Mouse (Mus musculus) heart, adult 2 months (tissue): ENCODE results near the gene Mmrn2. TPM values are rescaled to one million over a fixed set of nuclear protein-coding genes. Genes with fewer than 3 reads are reported as not detected.

Experiments
- DNase-seq, 2 experiments: peaks; one replicate each; pipeline ENCODE4 v3.0.0; 2021
- H3K27ac ChIP-seq: fragments of 200-600 bp; 2 replicates; pipeline ENCODE4 v1.8.1; 2022
- H3K27me3 ChIP-seq: fragments of 200-500 bp; 2 replicates; pipeline ENCODE4 v1.6.1; 2012; ENCODE audit warnings: mild to moderate bottlenecking, low read length, inconsistent platforms, mixed read lengths; ENCODE audit not compliant: control insufficient read depth, insufficient read depth
- H3K36me3 ChIP-seq: fragments of 200-500 bp; 2 replicates; pipeline ENCODE4 v1.6.1; 2012; ENCODE audit warnings: low read length, inconsistent platforms; ENCODE audit not compliant: control insufficient read depth, insufficient read depth
- H3K4me1 ChIP-seq: fragments of 200-500 bp; 2 replicates; pipeline ENCODE4 v1.6.1; 2011; ENCODE audit warnings: low read length; ENCODE audit not compliant: control insufficient read depth, insufficient read depth
- H3K4me3 ChIP-seq: fragments of 200-600 bp; 2 replicates; pipeline ENCODE4 v1.8.1; 2022
- H3K79me2 ChIP-seq: fragments of 200-500 bp; replicated peaks from 2 replicates; pipeline ENCODE4 v1.6.1; 2012; ENCODE audit warnings: mild to moderate bottlenecking, inconsistent platforms, low read length, moderate library complexity, mixed read lengths; ENCODE audit not compliant: control insufficient read depth, insufficient read depth
- H3K9ac ChIP-seq: fragments of 200-500 bp; 2 replicates; pipeline ENCODE4 v1.6.1; 2012; ENCODE audit warnings: low read depth, mild to moderate bottlenecking, control low read depth, inconsistent platforms, low read length, mixed read lengths
- CTCF ChIP-seq: fragments of 200-600 bp; IDR thresholded peaks from 2 replicates; pipeline ENCODE4 v1.8.1; 2022; ENCODE audit warnings: antibody characterized with exemption, mild to moderate bottlenecking, moderate library complexity
- EP300 ChIP-seq: fragments of 200-500 bp; IDR thresholded peaks from 2 replicates; pipeline ENCODE4 v1.6.1; 2011; ENCODE audit warnings: low read depth, low read length, control low read depth; ENCODE audit not compliant: insufficient read depth
- POLR2A ChIP-seq: fragments of 200-500 bp; IDR thresholded peaks from 2 replicates; pipeline ENCODE4 v1.6.1; 2011; ENCODE audit warnings: mild to moderate bottlenecking, low read depth, low read length, control low read depth; ENCODE audit not compliant: insufficient read depth
- WGBS: fragments of 180-500 bp; shearing (Covaris S2); methylation state at CpG from one replicate; pipeline ENCODE4 v1.1.7; 2018; 5-methylcytosine and 5-hydroxymethylcytosine counted together
- intact Hi-C: fragments of 180-260 bp; cut with DNase I; formaldehyde crosslinking; loops from one replicate; pipeline ENCODE4 v1.15.1; 2025
- polyA plus RNA-seq: library from polyadenylated mRNA; depleted of rRNA; stranded (reverse); fragments of >200 nt; gene quantifications from 2 replicates; pipeline ENCODE4 v1.2.3, GENCODE M21; 2012
- total RNA-seq, 2 experiments: library from RNA; stranded (reverse); gene quantifications; 2 replicates each; pipeline ENCODE4 v1.2.3; 2021

Gene Mmrn2
- total and polyA plus RNA-seq, 3 experiments = 17.6 to 44.1 (median 30.4) TPM

DNA sequence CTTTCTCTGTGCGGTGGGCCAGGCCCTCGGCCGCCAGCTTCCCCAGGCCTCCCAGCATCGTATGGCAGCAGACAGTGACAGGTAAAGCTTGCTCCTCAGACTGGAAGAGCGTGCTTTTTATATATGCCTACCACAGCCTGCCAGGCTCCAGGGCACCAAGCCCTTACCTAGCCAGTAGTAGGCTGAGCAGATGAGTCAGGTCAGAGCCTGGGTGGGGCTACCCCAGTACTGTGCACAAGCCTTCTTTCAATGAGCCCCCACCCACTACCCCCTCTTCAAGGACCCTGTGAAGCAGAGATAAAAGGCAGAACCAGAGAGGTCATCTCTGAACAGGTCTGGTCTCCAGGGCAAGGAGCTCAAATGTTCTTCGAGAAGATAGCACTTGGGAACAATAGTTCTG, 20.0 kb upstream of the Mmrn2 start, which contains the start of gene Fam25c:
Fam25c (minus strand) TSS at position 133 of the 400 bp plus-strand sequence.
- H3K27me3 ChIP-seq = no peaks in the 10 kb centered on the region
- intact Hi-C loops = loop anchor here (10.0 kb wide), 1 partner anchor 270 kb away; the partner anchor contains the start of gene Anxa8
- no peak for DNase-seq
- H3K4me3 ChIP-seq = no peak within 1 kb of the TSS
- H3K36me3 ChIP-seq = no peaks in the 10 kb centered on the region
- WGBS = 81% methylated on average over 6 of the region's 6 CpGs
- no peak within 1 kb of the TSS for H3K9ac ChIP-seq
- TF ChIP-seq POLR2A = no peak
- TF ChIP-seq EP300 = no peak
- no peak for TF ChIP-seq CTCF
- no peaks in the 10 kb centered on the region for H3K79me2 ChIP-seq
- H3K4me1 ChIP-seq = peaks cover 2% of the 10 kb centered on the region; the same call in 1 of the 2 replicates
- H3K27ac ChIP-seq = no peak within 1 kb of the TSS

GRCm38 (mm10) chr14:34357671-34358455, 17.4 kb upstream of the Mmrn2 start:
- intact Hi-C loops = loop anchor here (10.0 kb wide), 1 partner anchor 273 kb away; the partner anchor contains the start of gene Anxa8
- no peak for DNase-seq
- WGBS = 68% methylated on average over 7 of the region's 7 CpGs
- no peak overlapping the region for H3K27ac ChIP-seq
- H3K27me3 ChIP-seq = no peaks in the 10 kb centered on the region
- H3K9ac ChIP-seq = no peak overlapping the region
- peaks cover 4% of the 10 kb centered on the region; the same call in 1 of the 2 replicates for H3K4me1 ChIP-seq
- TF ChIP-seq EP300 = no peak
- no peak for TF ChIP-seq POLR2A
- TF ChIP-seq CTCF = no peak
- no peaks in the 10 kb centered on the region for H3K36me3 ChIP-seq
- H3K79me2 ChIP-seq = no peaks in the 10 kb centered on the region
- no peak overlapping the region for H3K4me3 ChIP-seq

GRCm38 (mm10) chr14:34359676-34360244, 15.5 kb upstream of the Mmrn2 start:
- Histone ChIP-seq H3K4me1 (peaks cover 7% of the 10 kb centered on the region), H3K79me2 (no peaks in the 10 kb centered on the region), H3K27me3 (no peaks in the 10 kb centered on the region), H3K9ac (no peak overlapping the region), H3K27ac (no peak overlapping the region), H3K36me3 (no peaks in the 10 kb centered on the region), H3K4me3 (no peak overlapping the region)
- 64% methylated on average over 5 of the region's 5 CpGs for WGBS
- no peak for DNase-seq
- intact Hi-C loops = loop anchor here (10.0 kb wide), 1 partner anchor 275 kb away; the partner anchor contains the start of gene Anxa8
- TF ChIP-seq POLR2A = no peak
- no peak for TF ChIP-seq EP300
- TF ChIP-seq CTCF = no peak

DNA sequence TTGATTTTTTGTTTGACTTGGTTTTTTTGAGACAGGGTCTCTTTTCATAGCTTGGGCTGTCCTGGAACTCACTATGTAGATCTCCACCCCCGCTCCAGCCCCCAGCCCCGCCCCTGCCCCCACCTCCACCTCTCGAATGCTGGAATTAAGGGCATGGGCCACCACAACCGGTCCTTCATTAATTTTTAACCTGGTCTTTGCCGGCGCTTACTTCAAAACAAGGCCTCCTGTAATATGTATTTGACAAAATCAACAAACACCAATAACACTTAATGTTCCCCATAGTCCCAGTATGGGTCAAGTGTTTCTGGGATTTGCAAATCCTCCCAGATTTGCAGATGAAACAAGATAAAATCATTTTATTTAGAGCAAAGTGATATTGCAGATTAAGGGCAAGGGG, 15.0 kb upstream of the Mmrn2 start:
- intact Hi-C loops = no loop called here
- TF ChIP-seq CTCF = no peak
- TF ChIP-seq POLR2A = no peak
- no peak for TF ChIP-seq EP300
- 66% methylated on average over 6 of the region's 6 CpGs for WGBS

DNA sequence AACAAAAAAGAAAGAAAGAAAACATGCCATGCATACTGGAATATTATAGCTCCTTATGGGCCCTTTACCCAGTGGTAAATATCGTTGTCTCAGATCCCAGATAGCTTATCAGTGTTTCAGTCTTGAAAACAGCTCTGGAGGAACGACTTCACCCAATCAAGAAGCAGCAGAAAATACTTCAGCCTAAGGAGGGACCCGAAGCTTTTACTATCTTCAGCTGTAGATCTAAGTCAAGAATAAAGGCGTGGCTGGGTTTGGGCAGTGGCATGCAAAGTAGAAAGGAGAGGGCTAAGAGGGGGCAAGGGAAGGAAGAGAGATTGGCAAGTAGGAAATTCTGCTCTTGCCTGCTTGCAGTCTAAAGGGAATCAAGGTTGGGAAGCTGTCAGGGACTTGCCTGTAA, 13.1 kb upstream of the Mmrn2 start:
- intact Hi-C loops = loop anchor here (2.0 kb wide), 1 partner anchor 51 kb away; the partner anchor contains the start of genes Glud1 and Shld2
- no peaks in the 10 kb centered on the region for H3K36me3 ChIP-seq
- peaks cover 7% of the 10 kb centered on the region for H3K4me1 ChIP-seq
- no peak for DNase-seq
- no peak overlapping the region for H3K27ac ChIP-seq
- H3K4me3 ChIP-seq = no peak overlapping the region
- H3K27me3 ChIP-seq = no peaks in the 10 kb centered on the region
- TF ChIP-seq CTCF = no peak
- no peak for TF ChIP-seq POLR2A
- no peak for TF ChIP-seq EP300
- H3K79me2 ChIP-seq = no peaks in the 10 kb centered on the region
- 62% methylated on average over 4 of the region's 4 CpGs for whole genome bisulfite sequencing
- H3K9ac ChIP-seq = no peak overlapping the region

More for the DNA sequence above, 15.0 kb upstream of the Mmrn2 start:
- DNase-seq = no peak
- Histone ChIP-seq H3K79me2 (no peaks in the 10 kb centered on the region), H3K4me3 (no peak overlapping the region), H3K36me3 (no peaks in the 10 kb centered on the region), H3K27me3 (no peaks in the 10 kb centered on the region), H3K27ac (no peak overlapping the region), H3K4me1 (peaks cover 7% of the 10 kb centered on the region), H3K9ac (no peak overlapping the region)
